Mouse (Mus musculus) c-Kit-positive CD71-positive TER-119-positive erythroid progenitor cells, embryonic 14.5 days (primary cell): ENCODE measurements around the gene Myo1d.

Source experiments
- DNase-seq: peaks from one replicate; pipeline ENCODE4 v3.0.0-alpha.2; 2013; ENCODE audit warnings: low spot score

The Myo1d gene

DNA sequence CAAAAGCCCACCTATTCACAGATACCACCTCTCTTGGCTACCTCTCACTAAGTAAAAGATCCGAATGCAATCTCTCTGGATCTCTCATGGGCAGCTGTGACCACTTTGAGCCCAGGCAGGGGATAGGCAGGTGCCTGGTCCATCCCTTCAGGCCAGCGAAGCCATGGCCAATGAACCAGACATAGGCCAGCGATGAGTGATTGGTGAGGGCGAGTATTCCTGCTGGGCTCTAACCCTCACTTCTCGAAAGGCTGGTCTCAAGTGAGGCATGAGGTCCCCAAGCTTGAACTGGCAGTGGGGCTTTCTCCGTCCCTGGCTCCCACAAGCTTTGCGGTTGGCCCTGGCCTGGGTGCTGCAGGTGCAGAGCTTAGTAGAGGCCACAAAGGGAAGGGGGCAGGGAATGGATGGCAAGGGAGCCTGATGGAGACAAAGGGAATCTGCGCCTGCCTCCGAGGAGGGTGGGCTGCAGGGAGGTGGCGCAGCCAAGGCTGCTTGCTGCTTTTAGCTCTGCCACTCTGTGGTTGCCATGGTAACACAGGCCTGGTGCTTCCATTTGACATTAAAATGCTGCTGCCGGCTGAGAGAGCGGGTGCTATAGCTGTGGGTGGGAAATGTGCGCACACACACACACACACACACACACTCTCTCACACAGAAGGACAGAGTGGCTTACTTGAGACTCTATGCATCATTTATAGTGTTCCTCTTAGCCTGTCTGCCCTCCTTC is 275.9 kb downstream of the Myo1d start:
- no peak for DNase-seq

DNA sequence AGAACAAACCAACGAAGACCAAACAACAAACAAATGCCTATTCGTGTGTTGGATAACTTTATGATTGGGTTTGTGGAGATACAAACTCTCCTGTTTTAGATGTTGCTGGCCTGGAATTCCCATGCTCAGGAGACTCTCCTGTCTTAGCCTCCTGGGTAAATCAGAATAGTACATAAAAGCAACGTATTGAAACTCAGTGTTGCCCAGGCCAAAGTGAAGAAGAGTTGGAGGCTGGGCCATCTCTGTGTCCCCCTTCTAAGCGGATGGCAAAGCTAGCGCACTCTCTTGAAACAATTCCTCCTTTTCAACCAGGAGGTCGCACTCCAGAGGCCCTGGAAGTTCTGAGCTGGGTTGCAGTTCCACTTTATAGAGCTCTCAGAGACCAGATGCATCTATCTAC is 276.5 kb downstream of the Myo1d start:
- no peak for DNase-seq

- no peak for DNase-seq
These were observed 280.3 kb downstream of the Myo1d start for GRCm38 (mm10) chr11:80499550-80499952.

- no peak for DNase-seq
These were observed 281.3 kb downstream of the Myo1d start for GRCm38 (mm10) chr11:80498328-80499070.

DNA sequence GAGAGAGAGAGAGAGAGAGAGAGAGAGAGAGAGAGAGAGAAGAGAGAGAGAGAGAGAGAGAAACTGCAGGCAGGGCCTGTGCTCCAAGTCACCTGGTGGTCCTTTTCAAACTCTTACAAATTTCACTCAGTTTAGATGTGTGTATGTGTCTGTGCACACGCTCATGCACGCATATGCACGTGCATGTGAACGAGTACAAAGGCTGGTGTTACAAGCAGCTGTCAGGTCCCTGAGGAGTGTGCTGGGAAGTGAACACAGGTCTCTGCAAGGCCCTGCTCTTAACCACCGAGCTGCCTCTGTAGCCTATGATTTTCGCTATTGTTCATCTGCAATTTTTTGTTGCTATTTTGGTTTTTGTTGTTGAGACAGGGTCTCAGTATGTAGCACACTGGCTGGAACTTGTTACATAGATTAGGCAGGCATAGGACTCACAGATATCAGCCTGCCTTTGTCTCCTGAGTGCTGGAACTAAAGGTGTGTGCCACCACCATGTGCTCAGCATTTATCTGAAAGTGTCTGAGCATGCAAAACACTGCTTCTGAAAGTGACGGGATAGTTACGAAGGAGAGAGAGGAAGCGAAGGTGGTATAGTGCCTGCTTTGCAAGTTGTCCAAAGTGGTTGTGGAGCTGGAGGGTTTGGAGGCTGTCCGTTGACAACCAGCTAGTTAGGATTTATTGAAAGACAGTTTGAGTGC is 282.5 kb downstream of the Myo1d start:
- DNase-seq = no peak

DNA sequence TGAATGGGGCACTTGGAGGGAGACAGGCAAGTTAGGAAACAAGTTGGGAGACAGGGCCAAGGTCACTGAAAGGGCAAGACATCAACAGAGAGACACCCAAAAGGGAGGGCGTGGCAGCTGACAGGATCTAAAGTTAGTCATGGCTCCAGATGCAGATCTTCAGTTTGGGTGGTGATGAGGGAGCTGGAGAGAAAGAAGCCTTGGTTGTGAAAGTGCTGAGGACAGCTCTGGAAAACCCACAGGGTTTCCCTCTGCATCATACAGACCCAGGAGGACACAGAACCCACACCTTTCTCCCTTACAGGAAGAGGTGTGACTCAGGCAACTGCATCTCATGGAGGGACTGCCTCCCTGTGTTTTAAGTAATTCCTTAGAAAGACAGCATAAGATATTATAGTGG is 283.2 kb downstream of the Myo1d start:
- no peak for DNase-seq

DNA sequence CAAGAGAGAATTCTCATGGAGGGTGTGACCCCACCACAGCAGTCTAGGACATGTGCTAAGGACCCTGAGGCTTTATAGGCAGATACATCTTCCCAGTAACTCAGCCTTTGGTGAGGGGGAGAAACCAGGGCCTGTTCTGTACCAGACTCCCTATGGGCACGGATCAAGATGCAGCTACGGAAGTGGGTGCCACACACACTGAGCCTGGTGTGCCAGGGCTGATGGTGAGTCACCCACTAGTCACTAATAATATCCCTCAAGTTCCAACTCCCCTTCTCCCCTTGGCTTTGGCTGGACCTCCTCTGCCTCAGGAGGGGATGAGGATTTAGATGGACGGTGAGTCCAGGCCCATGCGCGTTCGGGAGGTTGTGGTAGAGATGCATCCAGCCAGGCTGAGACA is 283.9 kb downstream of the Myo1d start:
- DNase-seq = no peak

DNA sequence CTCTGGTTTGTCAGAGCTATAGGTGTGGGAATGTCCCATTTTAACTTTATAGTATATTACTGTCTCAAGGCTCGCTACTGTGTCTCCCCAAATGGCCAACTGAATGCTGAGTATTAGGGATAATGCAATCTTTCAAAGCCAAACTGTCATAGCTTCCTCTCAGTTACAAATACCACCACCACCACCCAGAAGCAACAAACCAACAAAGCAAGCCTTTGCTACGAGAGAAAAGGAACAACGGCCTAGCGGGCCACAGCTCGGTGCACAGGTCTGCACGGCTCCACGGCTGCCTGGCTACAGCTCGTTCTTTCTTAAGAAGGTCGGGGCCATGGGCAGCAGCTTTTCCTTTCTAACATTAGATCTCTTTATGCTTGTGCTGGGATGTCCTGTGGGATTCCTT is 285.0 kb downstream of the Myo1d start:
- no peak for DNase-seq

- DNase-seq = no peak
These were observed 286.6 kb downstream of the Myo1d start for GRCm38 (mm10) chr11:80493186-80493585.

DNA sequence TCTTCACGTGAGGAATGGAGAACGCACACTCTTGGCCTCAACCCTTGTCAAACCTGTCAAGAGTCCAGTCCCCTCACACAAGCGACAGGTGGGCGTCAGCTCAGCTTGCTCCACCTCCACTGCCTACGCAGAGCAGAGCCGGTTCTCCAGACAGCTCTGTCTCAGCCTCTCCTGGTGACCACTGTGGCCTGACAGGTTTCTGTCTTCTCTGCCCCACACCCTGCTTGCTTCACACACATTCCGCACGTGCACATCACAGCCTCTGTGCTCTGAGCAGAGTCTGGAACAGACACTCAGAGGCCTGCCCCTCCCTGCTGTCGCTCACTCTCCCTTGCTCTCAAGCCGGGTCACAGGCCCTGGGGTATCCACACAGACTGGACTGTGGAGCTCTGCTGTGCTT is 289.0 kb downstream of the Myo1d start:
- no peak for DNase-seq

GRCm38 (mm10) chr11:80489882-80490196 is 290.0 kb downstream of the Myo1d start:
- no peak for DNase-seq

GRCm38 (mm10) chr11:80489172-80489881 is 290.5 kb downstream of the Myo1d start:
- no peak for DNase-seq

DNA sequence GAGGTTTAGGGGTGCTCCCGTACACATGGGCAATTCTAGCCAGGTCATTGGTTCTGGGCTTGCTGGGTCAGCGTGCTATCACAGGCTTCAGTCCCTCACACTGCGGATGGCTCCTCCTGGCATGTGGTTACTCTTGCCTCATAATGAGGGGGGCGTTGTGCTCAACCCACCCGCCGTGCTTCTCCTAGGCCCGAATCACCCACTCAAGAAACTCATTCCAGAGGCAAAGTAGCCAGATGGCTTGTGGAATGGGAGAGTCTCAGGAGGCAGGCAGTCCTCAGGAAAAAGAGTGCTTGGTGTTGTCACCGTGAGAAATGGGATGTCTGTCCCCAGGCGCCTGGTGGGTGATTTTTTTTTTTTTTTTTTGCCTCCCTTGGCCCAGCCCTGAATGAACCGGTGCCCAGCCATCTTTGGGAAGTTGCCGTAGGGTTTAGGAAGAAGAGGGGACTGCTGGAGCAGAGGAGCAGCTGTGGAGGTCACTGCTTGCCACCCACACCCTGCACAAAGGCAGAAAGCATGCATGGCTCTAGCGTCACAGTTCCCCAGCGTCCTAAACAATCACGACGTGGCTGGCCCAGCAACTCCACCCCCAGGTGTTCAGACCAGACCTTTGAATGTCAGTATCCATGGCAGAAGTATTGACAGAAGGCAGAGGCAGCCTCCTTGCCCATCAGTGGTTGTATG is 291.8 kb downstream of the Myo1d start:
- DNase-seq = no peak

GRCm38 (mm10) chr11:80485622-80486206 is 294.1 kb downstream of the Myo1d start:
- DNase-seq = no peak

GRCm38 (mm10) chr11:80485120-80485551 is 294.7 kb downstream of the Myo1d start:
- no peak for DNase-seq

GRCm38 (mm10) chr11:80484191-80484791 is 295.5 kb downstream of the Myo1d start:
- no peak for DNase-seq

DNA sequence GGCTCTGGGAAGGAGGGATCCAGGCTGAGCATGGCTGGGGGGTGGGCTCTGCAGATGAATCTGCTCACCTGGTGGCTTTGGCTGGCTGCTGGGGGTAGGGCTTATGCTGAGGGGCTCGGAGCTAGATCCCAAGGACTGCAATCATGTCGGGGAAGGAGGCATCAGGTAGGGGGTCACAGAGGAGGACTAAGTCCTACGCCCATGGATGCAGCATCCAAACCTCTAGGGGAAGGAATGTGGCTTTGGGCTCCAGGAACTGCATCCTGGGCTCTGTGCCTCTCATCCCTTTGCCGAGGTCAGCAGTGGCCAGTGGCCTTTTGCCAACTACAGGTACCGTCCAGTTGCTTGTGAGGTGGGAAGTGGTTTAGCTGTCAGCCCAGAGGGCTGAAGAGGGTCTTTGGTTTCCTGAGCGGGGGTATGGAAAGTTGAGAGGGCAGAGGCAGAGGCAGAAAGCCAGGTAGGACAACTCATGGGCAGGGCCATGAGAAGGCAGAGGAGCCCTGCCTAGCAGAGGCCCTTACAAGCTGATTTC is 296.2 kb downstream of the Myo1d start:
- DNase-seq = no peak

GRCm38 (mm10) chr11:80482921-80483320 is 296.9 kb downstream of the Myo1d start:
- DNase-seq = no peak

GRCm38 (mm10) chr11:80482347-80482746 is 297.5 kb downstream of the Myo1d start:
- no peak for DNase-seq

- no peak for DNase-seq
These were observed 298.3 kb downstream of the Myo1d start for GRCm38 (mm10) chr11:80481409-80482050.
